Comparison of ENCODE assay signal across 8 mouse cellular contexts in genomic region chr15:81584913-81585745, GRCm38 (mm10). TPM values are rescaled to one million over a fixed set of nuclear protein-coding genes. Genes with fewer than 3 reads are reported as not detected.
A peak's percentile ranks its signal among the peaks of the same experiment; 100 is the strongest.
DNase-seq lines count a peak whose midpoint lies in the region; ATAC-seq and TF ChIP-seq lines count a peak whose summit lies in the region.

Gene Ep300, plus strand, starts transcription at chr15:81585351.

- no peaks in the 10 kb centered on the region for H3K27me3 ChIP-seq in ES-Bruce4 (ENCODE audit: control insufficient read depth, insufficient read depth, low read length, poor library complexity, severe bottlenecking)
- H3K27me3 ChIP-seq in forebrain, embryonic 13.5 days: no peaks in the 10 kb centered on the region
- H3K27me3 ChIP-seq in liver, postnatal 0 days (ENCODE audit: insufficient read depth, low read length): no peaks in the 10 kb centered on the region
- H3K27me3 ChIP-seq in neural tube, embryonic 14.5 days (ENCODE audit: control insufficient read depth, insufficient read depth, low read length): no peaks in the 10 kb centered on the region; the same call in 1 of the 2 replicates

- intact Hi-C loops in heart, postnatal 10 days (cut with DNase I): loop anchor here (1.0 to 2.0 kb wide), 3 partner anchors 62 to 119 kb away; partner anchors contain the start of gene Rbx1

- TF ChIP-seq EP300 in ES-Bruce4 (IDR thresholded peaks at IDR 0.05; ENCODE audit: insufficient read depth, low read depth, low read length): no peak
- TF ChIP-seq EP300 in liver, postnatal 0 days (IDR thresholded peaks at IDR 0.05; ENCODE audit: low read depth): peak; percentile 11; the same call in 1 of the 2 replicates

- peak within 1 kb of the TSS; percentile 82 for H3K4me3 ChIP-seq in ES-Bruce4 (ENCODE audit: low read depth, low read length)
- peak within 1 kb of the TSS; percentile 97 for H3K4me3 ChIP-seq in forebrain, embryonic 13.5 days
- peak within 1 kb of the TSS; percentile 97 for H3K4me3 ChIP-seq in liver, postnatal 0 days (ENCODE audit: low read depth, low read length)
- H3K4me3 ChIP-seq in neural tube, embryonic 14.5 days (ENCODE audit: low read depth, low read length): peak within 1 kb of the TSS; percentile 80

- peak within 1 kb of the TSS; percentile 100 for H3K9ac ChIP-seq in ES-Bruce4 (ENCODE audit: low read depth, poor library complexity, severe bottlenecking)
- H3K9ac ChIP-seq in forebrain, embryonic 13.5 days: peak within 1 kb of the TSS; percentile 100
- H3K9ac ChIP-seq in liver, postnatal 0 days (replicated peaks): peak within 1 kb of the TSS; percentile 100
- peak within 1 kb of the TSS; percentile 99 for H3K9ac ChIP-seq in neural tube, embryonic 14.5 days (replicated peaks; ENCODE audit: low read depth, low read length)

- no peaks in the 10 kb centered on the region for H3K9me3 ChIP-seq in ES-Bruce4 (replicated peaks; ENCODE audit: control insufficient read depth, insufficient read depth, low read length, poor library complexity, severe bottlenecking)
- no peaks in the 10 kb centered on the region for H3K9me3 ChIP-seq in forebrain, embryonic 13.5 days (replicated peaks)
- H3K9me3 ChIP-seq in liver, postnatal 0 days (ENCODE audit: low read length): no peaks in the 10 kb centered on the region
- H3K9me3 ChIP-seq in neural tube, embryonic 14.5 days (ENCODE audit: control insufficient read depth, low read length): no peaks in the 10 kb centered on the region

- peak within 1 kb of the TSS; percentile 69 for H3K27ac ChIP-seq in ES-Bruce4 (ENCODE audit: insufficient read depth, low read length)
- H3K27ac ChIP-seq in forebrain, embryonic 13.5 days: peak within 1 kb of the TSS; percentile 100
- H3K27ac ChIP-seq in liver, postnatal 0 days (ENCODE audit: low read depth): peak within 1 kb of the TSS; percentile 100
- H3K27ac ChIP-seq in neural tube, embryonic 14.5 days (ENCODE audit: low read depth, low read length): peak within 1 kb of the TSS; percentile 100

- 1% methylated on average over 38 of the region's 68 CpGs for WGBS in forebrain, embryonic 13.5 days
- WGBS in large intestine, adult 2 months: 1% methylated on average over 57 of the region's 68 CpGs
- WGBS in liver, postnatal 0 days (ENCODE audit: insufficient replicate concordance): 3% methylated on average over 54 of the region's 68 CpGs
- WGBS in neural tube, embryonic 14.5 days: 1% methylated on average over 44 of the region's 68 CpGs

- TF ChIP-seq POLR2A in ES-Bruce4 (IDR thresholded peaks at IDR 0.05; ENCODE audit: insufficient read depth, low read length): no peak

- H3K36me3 ChIP-seq in ES-Bruce4 (ENCODE audit: control insufficient read depth, insufficient read depth, low read length, poor library complexity, severe bottlenecking): peaks cover 22% of the 10 kb centered on the region
- H3K36me3 ChIP-seq in forebrain, embryonic 13.5 days (ENCODE audit: poor library complexity, severe bottlenecking): peaks cover 10% of the 10 kb centered on the region
- H3K36me3 ChIP-seq in liver, postnatal 0 days (replicated peaks; ENCODE audit: insufficient read depth, low read length): peaks cover 8% of the 10 kb centered on the region
- no peaks in the 10 kb centered on the region for H3K36me3 ChIP-seq in neural tube, embryonic 14.5 days (ENCODE audit: control insufficient read depth, insufficient read depth, low read length)

- peak within 1 kb of the TSS; percentile 94 for H3K4me2 ChIP-seq in forebrain, embryonic 13.5 days
- H3K4me2 ChIP-seq in liver, postnatal 0 days (ENCODE audit: low read depth, low read length): peak within 1 kb of the TSS; percentile 87
- peak within 1 kb of the TSS; percentile 97 for H3K4me2 ChIP-seq in neural tube, embryonic 14.5 days (ENCODE audit: low read depth, low read length)

- H3K4me1 ChIP-seq in ES-Bruce4 (ENCODE audit: control insufficient read depth, insufficient read depth, low read length): no peaks in the 10 kb centered on the region
- peaks cover 32% of the 10 kb centered on the region for H3K4me1 ChIP-seq in forebrain, embryonic 13.5 days
- peaks cover 11% of the 10 kb centered on the region; the same call in 1 of the 2 replicates for H3K4me1 ChIP-seq in liver, postnatal 0 days (ENCODE audit: insufficient read depth)
- H3K4me1 ChIP-seq in neural tube, embryonic 14.5 days (ENCODE audit: control insufficient read depth, insufficient read depth, low read length): peaks cover 25% of the 10 kb centered on the region

- TF ChIP-seq CTCF in ES-Bruce4 (IDR thresholded peaks at IDR 0.05; ENCODE audit: low read depth, low read length): no peak
- no peak for TF ChIP-seq CTCF in liver, postnatal 0 days (IDR thresholded peaks at IDR 0.05; ENCODE audit: low read depth)

- ATAC-seq in cerebellum, adult (ENCODE audit: insufficient number of reproducible peaks, low FRiP score, low TSS enrichment): peak; percentile 85
- ATAC-seq in forebrain, embryonic 13.5 days: peak; percentile 94
- peak; percentile 89 for ATAC-seq in liver, postnatal 0 days
- peak; percentile 91 for ATAC-seq in neural tube, embryonic 14.5 days (ENCODE audit: low read depth)

- peak; percentile 95 to 96 for DNase-seq in heart, postnatal 10 days
- peak; percentile 63 for DNase-seq in large intestine, adult 2 months (ENCODE audit: low read depth, low spot score)
- DNase-seq in liver, postnatal 0 days: peak; percentile 99
- DNase-seq in testis, postnatal 10 days (ENCODE audit: low spot score): peak; percentile 97

RNA-seq across cellular contexts. Expression of gene Ep300, which starts in this region (rescaled TPM):
- 122 and 133 TPM in 2 replicates for polyA plus RNA-seq in ES-Bruce4 (2011; ENCODE audit: insufficient read depth, insufficient read length, low read depth, missing spikeins)
- 19.9 and 20.7 TPM in 2 replicates for polyA plus RNA-seq in forebrain, embryonic 13.5 days (2015; fragmentation: Nextera tagmentation; extraction: Ambion mirVana)
- total RNA-seq in heart, postnatal 10 days (2021): 10 to 100 TPM; 50.1 to 55.0 TPM
- polyA plus RNA-seq in large intestine, adult 2 months (2012; rRNA removed): 17.0 and 31.3 TPM in 2 replicates
- 4.5 and 5.1 TPM in 2 replicates for polyA plus RNA-seq in liver, postnatal 0 days (2015; fragmentation: Nextera tagmentation; extraction: Ambion mirVana)
- polyA plus RNA-seq in neural tube, embryonic 14.5 days (2014; fragmentation: Nextera tagmentation; extraction: Ambion mirVana): 28.4 and 37.3 TPM in 2 replicates

Comparison
In these comparisons a context has a peak if more than half of its experiments do, and no peak if none do; other contexts are left out.
1. Peak in every context shown above with its lines: DNase-seq, ATAC-seq, H3K4me3 ChIP-seq and H3K27ac ChIP-seq.